Mouse (Mus musculus): ENCODE measurements around the gene Lkaaear1. TPM values are rescaled to one million over a fixed set of nuclear protein-coding genes. Genes with fewer than 3 reads are reported as not detected.

Gene Lkaaear1
- total RNA-seq (2021) = not detected in 2 replicates
- long read RNA-seq, experiment 1 = 0 reads
- long read RNA-seq, experiment 2 = 0 reads

- no peak for DNase-seq
Measured at GRCm38 (mm10) chr2:181698241-181698640, at the start of gene Lkaaear1. TSS of gene Lkaaear1 (minus strand) at chr2:181698442.

DNA sequence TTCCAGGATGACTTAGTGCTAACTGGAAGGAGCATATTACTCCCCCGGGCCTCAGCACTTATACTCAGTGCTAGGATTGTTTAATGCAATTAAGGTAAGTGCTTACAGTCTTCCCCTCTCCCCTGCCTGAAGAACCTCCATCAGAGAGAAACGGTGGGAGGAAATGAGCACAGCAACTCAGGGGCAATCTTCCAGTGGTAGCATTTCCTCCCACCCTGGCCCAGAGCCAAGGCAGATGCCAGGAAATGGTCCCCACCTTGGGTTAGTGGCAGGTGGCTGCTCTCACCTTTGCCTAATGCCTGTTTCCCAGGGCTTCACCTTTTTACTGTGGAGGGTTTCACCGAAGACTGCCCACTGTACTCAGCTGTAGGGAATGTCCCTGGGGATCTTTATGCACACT, 31.8 kb upstream of the Lkaaear1 start:
- no peak for DNase-seq

DNA sequence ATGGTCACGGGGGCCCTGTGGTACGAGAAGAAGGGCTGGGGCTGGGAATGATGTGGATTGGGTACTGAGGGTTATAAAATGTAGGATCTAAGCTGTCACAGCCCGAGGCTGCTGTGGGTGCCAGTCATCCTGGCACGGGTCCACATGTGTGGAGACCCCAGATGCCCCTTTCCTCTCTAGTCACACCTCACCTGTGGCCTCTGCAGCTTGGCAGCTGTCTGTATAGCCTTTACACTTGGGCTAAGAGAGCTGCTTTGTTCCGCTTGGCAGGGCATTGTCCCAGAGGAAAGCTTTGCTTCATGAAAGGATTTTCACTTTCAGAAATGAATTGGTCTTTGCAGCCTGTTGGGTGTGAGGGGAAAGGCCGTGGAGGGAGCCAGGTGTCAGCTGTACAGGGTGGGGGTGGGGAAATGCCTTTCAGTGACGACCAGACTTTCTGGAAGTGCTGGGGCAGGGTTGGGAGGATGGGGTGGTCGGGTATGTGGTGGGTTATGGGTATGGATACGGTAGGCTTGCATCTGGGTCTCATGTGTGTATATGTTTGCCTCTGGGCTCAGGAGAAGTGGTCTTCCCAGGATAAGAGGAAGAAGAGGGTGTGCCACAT, 29.5 kb upstream of the Lkaaear1 start:
- peak; percentile 19 for DNase-seq

GRCm38 (mm10) chr2:181722213-181722612, 24.0 kb upstream of the Lkaaear1 start:
- peak; percentile 41 for DNase-seq

DNA sequence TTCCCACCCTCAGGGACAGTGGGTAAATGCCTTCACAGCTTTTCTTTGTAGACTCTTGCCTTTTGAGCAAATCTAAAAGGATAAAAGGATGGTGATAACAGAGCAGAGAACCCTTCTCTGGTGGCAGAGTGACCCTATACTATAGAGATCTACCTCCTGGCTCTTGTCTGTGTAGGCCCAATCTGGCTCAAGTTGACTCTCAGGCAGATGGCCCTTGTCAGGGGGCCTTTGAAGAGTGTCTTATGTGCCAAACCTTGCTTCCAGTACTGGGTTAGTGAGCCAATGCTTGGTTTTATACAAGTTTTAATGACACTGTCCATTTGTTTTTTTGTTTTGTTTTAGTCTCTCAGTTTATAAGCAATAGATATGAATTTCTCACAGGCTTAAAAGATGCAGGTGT, 23.0 kb upstream of the Lkaaear1 start:
- no peak for DNase-seq

DNA sequence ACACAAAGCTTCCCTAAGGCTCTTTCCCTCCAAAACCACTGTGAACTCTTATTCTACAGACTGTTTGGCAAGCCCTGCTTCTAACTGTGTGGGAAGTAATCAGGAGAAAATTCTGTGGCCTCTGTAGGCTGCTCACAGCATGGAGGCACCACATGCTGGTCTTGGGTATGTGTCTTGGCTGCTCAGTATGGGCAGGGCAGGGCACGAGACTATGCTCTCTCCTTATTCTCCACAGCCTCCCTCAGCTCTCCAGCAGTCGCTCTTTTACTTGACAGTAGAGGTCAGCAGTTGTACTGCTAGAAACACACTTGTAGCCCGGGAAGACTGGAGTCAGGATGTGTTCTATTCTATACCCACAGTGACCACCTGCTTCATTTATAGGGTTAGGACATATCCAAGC, 21.8 kb upstream of the Lkaaear1 start:
- no peak for DNase-seq

GRCm38 (mm10) chr2:181716991-181717390, 18.7 kb upstream of the Lkaaear1 start:
- no peak for DNase-seq

DNA sequence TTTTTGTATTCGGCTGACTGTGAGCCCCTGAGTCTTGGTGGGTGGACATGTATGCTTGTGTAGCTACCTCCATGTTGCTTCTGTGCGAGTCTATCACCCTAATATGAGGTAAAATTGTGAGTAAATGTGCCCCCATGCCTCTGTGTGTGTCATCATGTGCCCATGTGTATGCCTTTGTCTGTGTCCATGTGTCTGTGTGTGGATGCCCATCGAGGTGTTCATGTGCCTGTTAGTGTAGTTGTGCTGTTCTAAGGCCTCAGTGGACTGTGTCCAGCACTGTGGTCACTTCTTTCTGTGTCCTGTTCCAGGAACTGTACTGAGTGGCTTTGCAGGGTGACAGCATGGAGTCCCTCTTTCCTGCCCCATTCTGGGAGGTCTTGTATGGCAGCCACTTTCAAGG, 17.1 kb upstream of the Lkaaear1 start:
- DNase-seq = no peak

DNA sequence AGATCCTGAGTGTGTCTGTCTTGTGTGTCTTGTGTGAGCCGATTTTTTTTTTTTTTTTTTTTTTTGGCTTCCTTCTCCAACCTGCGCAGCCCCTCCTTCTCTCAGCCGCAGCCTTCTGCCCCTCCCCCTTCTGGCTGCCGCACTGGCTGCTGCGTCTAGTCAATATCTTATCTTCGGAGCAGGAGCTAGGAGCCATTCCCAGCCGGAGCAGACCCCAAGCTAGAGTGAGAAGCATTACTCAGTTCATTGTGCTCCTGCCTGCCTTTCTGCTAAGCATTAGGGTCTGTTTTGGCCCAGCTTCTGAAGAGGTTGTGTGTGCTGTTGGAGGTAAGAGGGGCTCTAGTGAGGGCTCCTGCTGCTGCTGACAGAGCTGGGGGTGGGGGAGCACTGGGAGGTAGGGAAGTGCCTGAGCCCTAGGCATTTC, 16.7 kb upstream of the Lkaaear1 start, which contains the start of gene Oprl1:
Oprl1 (plus strand) TSS at position 114 of the 424 bp plus-strand sequence.
- DNase-seq = no peak

GRCm38 (mm10) chr2:181713749-181714148, 15.5 kb upstream of the Lkaaear1 start:
- no peak for DNase-seq

- DNase-seq = no peak
Measured at GRCm38 (mm10) chr2:181706668-181707067, 8.4 kb upstream of the Lkaaear1 start.

DNA sequence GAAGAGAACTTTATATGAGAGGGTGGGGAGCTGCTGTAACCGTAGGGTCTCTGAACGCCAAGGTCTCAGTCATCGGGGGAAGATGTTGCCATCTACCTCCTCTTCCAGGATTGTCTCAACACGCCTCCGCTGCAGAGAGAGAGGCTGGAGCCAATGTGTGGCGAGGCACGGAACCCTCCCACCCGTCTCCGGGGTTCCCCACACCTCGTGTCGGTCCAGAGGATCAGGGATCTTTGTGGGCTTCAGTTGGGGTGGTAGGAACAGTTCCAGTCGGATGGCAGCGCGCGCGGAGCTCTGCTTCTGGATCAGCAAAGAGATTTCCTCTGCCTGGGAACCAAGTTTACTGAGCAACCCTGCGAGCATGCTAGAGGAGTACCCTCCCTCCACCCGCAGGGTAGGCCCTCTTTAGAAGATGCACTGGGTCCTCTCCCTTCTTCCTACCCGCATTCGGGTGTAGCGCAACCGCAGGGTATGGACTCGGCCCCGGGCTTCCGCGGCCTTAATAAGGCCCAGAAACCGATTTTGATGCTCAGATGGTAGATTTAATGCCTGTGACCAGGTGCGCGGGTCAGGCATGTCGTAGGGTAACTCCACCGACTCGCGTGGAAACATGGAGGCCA, 1.3 kb downstream of the Lkaaear1 start:
- DNase-seq = no peak

DNA sequence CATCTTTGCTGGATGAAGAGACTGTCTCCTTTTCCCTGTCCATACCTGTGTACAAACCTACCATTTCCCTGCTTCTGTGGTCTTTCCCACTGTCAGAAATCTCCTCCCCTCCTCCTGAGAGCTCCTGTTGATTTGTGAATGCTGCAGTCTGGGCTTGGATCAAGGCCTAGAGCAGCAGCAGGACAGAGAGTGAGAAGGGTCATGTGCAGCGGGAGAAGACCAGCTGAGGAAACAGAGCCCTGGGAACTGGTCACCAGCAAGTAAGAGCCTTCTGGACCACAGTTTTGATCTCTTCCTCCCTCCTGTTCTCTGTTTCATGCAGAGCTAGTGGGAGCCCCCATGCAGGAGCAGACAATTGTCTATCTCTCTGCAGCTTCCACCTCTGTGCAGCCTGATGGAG, 2.5 kb downstream of the Lkaaear1 start:
- DNase-seq = no peak

DNA sequence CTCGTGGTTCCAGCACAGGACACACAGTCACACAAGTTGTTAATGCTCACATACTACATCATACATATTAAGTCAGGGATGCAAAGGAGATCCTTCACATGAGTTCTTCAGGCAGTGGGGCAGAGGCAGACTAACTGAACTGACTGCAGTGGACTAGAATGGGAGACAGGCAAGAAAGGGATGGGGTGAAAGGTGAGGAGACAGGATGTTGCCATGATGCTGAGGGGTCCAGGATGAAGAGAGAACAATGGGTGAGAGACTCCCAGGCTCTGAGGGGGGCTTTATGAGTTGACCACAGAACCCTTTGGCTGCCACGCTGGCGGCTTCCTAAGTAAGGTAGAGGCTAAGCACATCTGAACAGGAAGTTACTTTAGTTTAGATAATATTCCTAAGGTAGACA, 3.7 kb downstream of the Lkaaear1 start:
- DNase-seq = no peak

DNA sequence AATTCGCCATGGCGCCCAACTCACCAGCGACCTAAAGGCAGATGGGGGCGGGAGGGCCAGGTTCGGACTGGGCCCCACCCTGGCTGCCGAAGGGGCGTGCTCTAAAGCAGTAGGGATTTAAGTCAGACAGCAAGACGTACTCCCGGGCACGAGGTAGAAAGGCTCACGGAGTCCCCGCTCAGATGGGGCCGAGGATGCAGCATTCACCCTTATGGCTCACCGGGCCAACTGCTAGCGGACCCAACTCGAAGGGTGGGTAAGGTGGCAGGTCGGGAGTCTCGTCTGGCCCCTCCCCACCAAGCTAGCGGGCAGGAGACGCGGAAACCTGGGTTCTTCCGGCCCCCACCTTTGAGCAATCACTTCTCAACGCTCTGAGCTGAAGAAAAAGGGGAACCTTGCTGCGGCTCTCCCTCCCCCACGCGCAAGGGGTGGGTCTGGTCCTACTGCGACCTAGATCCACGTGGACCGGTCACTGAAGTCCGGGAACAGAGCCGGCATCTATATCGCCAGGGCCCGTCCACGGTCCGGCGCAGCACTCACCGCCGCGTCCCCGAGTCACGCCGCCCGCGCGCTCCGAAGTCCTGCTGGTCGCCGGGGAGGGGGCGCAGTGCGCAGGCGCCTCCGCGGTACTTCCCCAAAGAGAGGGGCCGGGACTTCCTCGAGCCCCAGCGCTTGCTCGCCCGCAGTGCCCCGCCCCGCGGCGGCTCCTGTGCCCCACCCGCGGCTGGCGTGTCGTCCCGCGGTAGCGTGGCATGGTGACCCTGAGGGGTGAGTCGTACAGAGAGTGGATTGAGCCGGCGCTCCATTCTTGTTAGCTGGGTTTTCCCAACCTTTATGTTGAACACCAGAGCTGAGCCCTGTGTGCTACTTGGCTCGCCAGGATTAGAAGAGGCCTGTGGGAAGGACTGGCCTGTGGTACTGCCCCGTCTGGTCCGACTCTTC, 4.6 kb downstream of the Lkaaear1 start, which contains the start of gene Rgs19:
Rgs19 (minus strand) TSS at position 639 of the 942 bp plus-strand sequence.
- DNase-seq = peak; percentile 91

- no peak for DNase-seq
Measured at GRCm38 (mm10) chr2:181692304-181692703, 5.9 kb downstream of the Lkaaear1 start.

- DNase-seq = no peak
Measured at GRCm38 (mm10) chr2:181691571-181691970, 6.7 kb downstream of the Lkaaear1 start.

DNA sequence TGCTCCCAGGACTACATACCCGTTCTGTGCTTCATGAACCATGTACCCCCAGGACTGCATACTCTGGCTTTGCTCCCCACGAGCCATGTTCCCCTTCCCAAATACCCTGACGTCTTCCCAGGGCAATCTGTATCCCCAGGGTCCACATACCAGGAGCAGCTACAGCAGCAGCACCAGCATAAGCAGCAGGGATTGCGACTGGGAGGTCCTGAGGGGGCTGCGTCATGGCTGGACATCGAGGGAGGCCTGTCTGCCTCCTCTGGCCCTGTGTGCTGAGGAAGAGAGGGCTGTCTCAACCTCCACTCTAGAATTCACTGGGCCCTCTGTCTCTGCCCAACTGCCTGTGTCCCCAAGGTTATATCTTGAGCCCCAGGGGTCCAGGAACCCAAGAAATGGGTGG, 7.2 kb downstream of the Lkaaear1 start:
- no peak for DNase-seq

GRCm38 (mm10) chr2:181689466-181690160, 8.6 kb downstream of the Lkaaear1 start:
- no peak for DNase-seq

DNA sequence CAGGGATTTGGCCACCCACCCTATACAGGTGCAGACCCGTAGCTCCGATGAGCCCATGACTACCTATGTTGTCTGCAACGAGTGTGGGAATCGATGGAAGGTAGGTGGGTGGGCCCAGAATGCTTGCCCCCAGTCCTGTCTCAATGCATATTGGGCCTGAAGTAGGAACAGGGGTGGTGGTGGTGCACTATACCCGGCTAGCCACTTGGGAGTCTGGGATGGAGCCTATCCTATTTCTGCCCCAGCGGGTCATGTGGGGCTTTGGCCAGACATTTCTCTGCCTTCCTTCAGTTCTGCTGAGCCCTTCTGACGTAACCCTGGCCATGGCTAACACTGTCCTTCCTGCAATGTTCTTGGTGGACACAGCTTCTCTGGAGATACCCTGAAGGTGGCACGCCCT, 10.7 kb downstream of the Lkaaear1 start:
- DNase-seq = no peak

DNA sequence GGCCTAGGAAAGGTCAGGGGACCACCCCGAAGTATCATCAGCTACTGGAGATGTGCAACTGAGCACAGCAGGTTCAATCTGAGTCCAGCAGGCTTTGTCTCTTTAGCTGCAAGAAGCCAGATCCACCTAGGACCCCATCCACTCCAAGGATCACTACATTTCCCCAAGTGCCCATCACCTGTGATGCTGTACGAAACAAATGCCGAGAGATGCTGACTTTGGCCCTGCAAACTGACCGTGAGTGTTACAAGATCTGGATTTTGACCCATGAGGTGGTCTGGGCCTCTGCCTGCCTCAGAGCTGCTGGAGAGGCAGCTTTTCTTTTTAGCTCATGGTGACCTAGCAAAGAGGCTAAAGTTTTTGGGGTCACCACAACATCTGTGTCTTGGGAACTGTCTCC, 12.6 kb downstream of the Lkaaear1 start:
- no peak for DNase-seq

DNA sequence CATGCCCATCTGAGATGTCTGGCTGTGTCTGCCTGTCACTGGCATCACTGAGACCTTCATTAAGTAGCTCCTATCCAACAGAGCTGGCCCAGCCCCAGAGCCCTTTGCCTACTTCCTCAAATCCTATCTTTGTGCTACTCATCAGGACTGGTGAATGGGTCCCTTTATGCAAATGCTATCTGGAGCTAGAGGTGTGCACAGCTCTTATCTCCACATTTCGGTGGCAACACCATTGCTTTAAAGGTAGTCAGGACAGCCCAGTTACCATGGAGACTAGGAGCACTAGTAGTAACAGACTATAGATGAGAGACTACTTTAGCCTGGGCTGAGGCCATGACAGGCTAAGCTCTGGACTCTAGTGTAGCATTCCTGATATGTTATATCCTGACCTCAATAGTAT, 13.5 kb downstream of the Lkaaear1 start:
- DNase-seq = no peak
